Mouse (Mus musculus): ENCODE measurements around the gene Sfr1. TPM values are rescaled to one million over a fixed set of nuclear protein-coding genes. Genes with fewer than 3 reads are reported as not detected.
A peak's percentile ranks its signal among the peaks of the same experiment; 100 is the strongest.

Gene Sfr1
- total and polyA plus RNA-seq, 2 experiments from 2014 or later: 67.0 to 211 TPM

- WGBS: 86% methylated on average over 3 of the region's 3 CpGs
- ATAC-seq: no peak
- DNase-seq: no peak
- no peaks in the 10 kb centered on the region for H3K27me3 ChIP-seq (ENCODE audit: insufficient read depth, low read length)
- H3K4me2 ChIP-seq (ENCODE audit: low read depth): no peak overlapping the region
- no peak overlapping the region for H3K4me3 ChIP-seq (ENCODE audit: low read depth, low read length)
- no peaks in the 10 kb centered on the region for H3K4me1 ChIP-seq (ENCODE audit: insufficient read depth)
- no peak overlapping the region for H3K27ac ChIP-seq (ENCODE audit: low read depth, low read length)
- no peaks in the 10 kb centered on the region for H3K9me3 ChIP-seq (ENCODE audit: low read length)
- H3K9ac ChIP-seq: no peak overlapping the region
- TF ChIP-seq CTCF (IDR thresholded peaks at IDR 0.05; ENCODE audit: low read depth): no peak
- H3K36me3 ChIP-seq (ENCODE audit: insufficient read depth): no peaks in the 10 kb centered on the region
Observed at GRCm38 (mm10) chr19:47719147-47719546, 12.3 kb upstream of the Sfr1 start.

- no peaks in the 10 kb centered on the region for H3K36me3 ChIP-seq (ENCODE audit: insufficient read depth)
- no peak overlapping the region for H3K9ac ChIP-seq
- ATAC-seq (no peak), DNase-seq (no peak)
- peaks cover 5% of the 10 kb centered on the region; the same call in 1 of the 2 replicates for H3K4me1 ChIP-seq (ENCODE audit: insufficient read depth)
- H3K4me2 ChIP-seq (ENCODE audit: low read depth): no peak overlapping the region
- H3K9me3 ChIP-seq (ENCODE audit: low read length): no peaks in the 10 kb centered on the region
- no peak overlapping the region for H3K27ac ChIP-seq (ENCODE audit: low read depth, low read length)
- no peaks in the 10 kb centered on the region for H3K27me3 ChIP-seq (ENCODE audit: insufficient read depth, low read length)
- no peak for TF ChIP-seq CTCF (IDR thresholded peaks at IDR 0.05; ENCODE audit: low read depth)
- WGBS: 86% methylated on average over 6 of the region's 6 CpGs
- H3K4me3 ChIP-seq (ENCODE audit: low read depth, low read length): no peak overlapping the region
Observed at GRCm38 (mm10) chr19:47722471-47722870, 9.0 kb upstream of the Sfr1 start.

GRCm38 (mm10) chr19:47724903-47725302 is 6.6 kb upstream of the Sfr1 start:
- Histone ChIP-seq H3K27ac (ENCODE audit: low read depth, low read length) (no peak overlapping the region), H3K4me1 (ENCODE audit: insufficient read depth) (peaks cover 5% of the 10 kb centered on the region; the same call in 1 of the 2 replicates), H3K9me3 (ENCODE audit: low read length) (no peaks in the 10 kb centered on the region), H3K9ac (no peak overlapping the region), H3K36me3 (ENCODE audit: insufficient read depth) (no peaks in the 10 kb centered on the region), H3K4me3 (ENCODE audit: low read depth, low read length) (no peak overlapping the region), H3K27me3 (ENCODE audit: insufficient read depth, low read length) (no peaks in the 10 kb centered on the region), H3K4me2 (ENCODE audit: low read depth) (no peak overlapping the region)
- DNase-seq: no peak
- WGBS: 60% methylated on average over 4 of the region's 4 CpGs
- no peak for TF ChIP-seq CTCF (IDR thresholded peaks at IDR 0.05; ENCODE audit: low read depth)
- ATAC-seq: no peak

- ATAC-seq: peak; percentile 51; the same call in 1 of the 2 replicates
- H3K27me3 ChIP-seq (ENCODE audit: insufficient read depth, low read length): no peaks in the 10 kb centered on the region
- no peak for TF ChIP-seq CTCF (IDR thresholded peaks at IDR 0.05; ENCODE audit: low read depth)
- H3K27ac ChIP-seq (ENCODE audit: low read depth, low read length): no peak overlapping the region
- no peak overlapping the region for H3K4me2 ChIP-seq (ENCODE audit: low read depth)
- H3K36me3 ChIP-seq (ENCODE audit: insufficient read depth): no peaks in the 10 kb centered on the region
- WGBS: 16% methylated on average over 7 of the region's 7 CpGs
- no peaks in the 10 kb centered on the region for H3K9me3 ChIP-seq (ENCODE audit: low read length)
- no peak overlapping the region for H3K9ac ChIP-seq
- H3K4me3 ChIP-seq (ENCODE audit: low read depth, low read length): no peak overlapping the region
- H3K4me1 ChIP-seq (ENCODE audit: insufficient read depth): peaks cover 5% of the 10 kb centered on the region; the same call in 1 of the 2 replicates
- DNase-seq: peak; percentile 66
Observed at GRCm38 (mm10) chr19:47725643-47726140, 5.8 kb upstream of the Sfr1 start.

- peak; percentile 24 for ATAC-seq
Observed at GRCm38 (mm10) chr19:47730691-47731070, 801 bp upstream of the Sfr1 start.

GRCm38 (mm10) chr19:47731931-47732330 is 449 bp downstream of the Sfr1 start:
- Histone ChIP-seq H3K27me3 (ENCODE audit: insufficient read depth, low read length) (no peaks in the 10 kb centered on the region), H3K4me2 (ENCODE audit: low read depth) (peak overlapping the region; percentile 79), H3K27ac (ENCODE audit: low read depth, low read length) (peak overlapping the region; percentile 96), H3K4me3 (ENCODE audit: low read depth, low read length) (peak overlapping the region; percentile 73), H3K4me1 (ENCODE audit: insufficient read depth) (no peaks in the 10 kb centered on the region), H3K9me3 (ENCODE audit: low read length) (no peaks in the 10 kb centered on the region), H3K36me3 (ENCODE audit: insufficient read depth) (peaks cover 34% of the 10 kb centered on the region), H3K9ac (peak overlapping the region; percentile 88)
- no peak for TF ChIP-seq CTCF (IDR thresholded peaks at IDR 0.05; ENCODE audit: low read depth)
- WGBS: 4% methylated on average over 14 of the region's 15 CpGs
- ATAC-seq (peak; percentile 2; the same call in 1 of the 2 replicates), DNase-seq (peak; percentile 76)

More at GRCm38 (mm10) chr19:47730691-47731070, 801 bp upstream of the Sfr1 start:
- peak overlapping the region; percentile 88 for H3K9ac ChIP-seq
- peak overlapping the region; percentile 96 for H3K27ac ChIP-seq (ENCODE audit: low read depth, low read length)
- peak; percentile 80 for DNase-seq
- no peaks in the 10 kb centered on the region for H3K27me3 ChIP-seq (ENCODE audit: insufficient read depth, low read length)
- peak overlapping the region; percentile 79 for H3K4me2 ChIP-seq (ENCODE audit: low read depth)
- WGBS: under 1% methylated on average over 12 of the region's 12 CpGs
- H3K4me1 ChIP-seq (ENCODE audit: insufficient read depth): peaks cover 5% of the 10 kb centered on the region; the same call in 1 of the 2 replicates
- H3K4me3 ChIP-seq (ENCODE audit: low read depth, low read length): peak overlapping the region; percentile 73
- no peaks in the 10 kb centered on the region for H3K9me3 ChIP-seq (ENCODE audit: low read length)
- no peak for TF ChIP-seq CTCF (IDR thresholded peaks at IDR 0.05; ENCODE audit: low read depth)
- peaks cover 25% of the 10 kb centered on the region for H3K36me3 ChIP-seq (ENCODE audit: insufficient read depth)

- H3K36me3 ChIP-seq (ENCODE audit: insufficient read depth): no peaks in the 10 kb centered on the region
- H3K9me3 ChIP-seq (ENCODE audit: low read length): no peaks in the 10 kb centered on the region
- H3K4me3 ChIP-seq (ENCODE audit: low read depth, low read length): no peak overlapping the region
- no peak overlapping the region for H3K9ac ChIP-seq
- H3K4me1 ChIP-seq (ENCODE audit: insufficient read depth): no peaks in the 10 kb centered on the region
- WGBS: 84% methylated on average over 2 of the region's 2 CpGs
- H3K27me3 ChIP-seq (ENCODE audit: insufficient read depth, low read length): no peaks in the 10 kb centered on the region
- DNase-seq: no peak
- no peak for ATAC-seq
- no peak overlapping the region for H3K4me2 ChIP-seq (ENCODE audit: low read depth)
- H3K27ac ChIP-seq (ENCODE audit: low read depth, low read length): no peak overlapping the region
- TF ChIP-seq CTCF (IDR thresholded peaks at IDR 0.05; ENCODE audit: low read depth): no peak
Observed at GRCm38 (mm10) chr19:47747072-47747471, 15.6 kb downstream of the Sfr1 start.

Measured in forebrain, postnatal 0 days (tissue).